Mouse (Mus musculus) splenic B cell, adult 2 months (primary cell): Measurements from ENCODE around the gene Zfp607b.

Experiments
- DNase-seq: peaks from one replicate; pipeline ENCODE4 v3.0.0-alpha.2; 2011; ENCODE audit warnings: low read depth, low spot score
- H3K27me3 ChIP-seq: 2 replicates; pipeline ENCODE4 v1.6.1; 2012; ENCODE audit warnings: mild to moderate bottlenecking, low read length, moderate library complexity, mixed read lengths; ENCODE audit not compliant: control insufficient read depth, poor library complexity, insufficient read depth, severe bottlenecking
- H3K36me3 ChIP-seq: 2 replicates; pipeline ENCODE4 v1.6.1; 2012; ENCODE audit warnings: mild to moderate bottlenecking, low read length, moderate library complexity, mixed read lengths; ENCODE audit not compliant: control insufficient read depth, poor library complexity, insufficient read depth, severe bottlenecking

Gene Zfp607b

GRCm38 (mm10) chr7:27688815-27689612, at the start of gene Zfp607b:
Gene Zfp607b (plus strand): TSS chr7:27689340.
- peak; percentile 97 for DNase-seq
- H3K36me3 ChIP-seq: no peaks in the 10 kb centered on the region
- H3K27me3 ChIP-seq: no peaks in the 10 kb centered on the region

DNA sequence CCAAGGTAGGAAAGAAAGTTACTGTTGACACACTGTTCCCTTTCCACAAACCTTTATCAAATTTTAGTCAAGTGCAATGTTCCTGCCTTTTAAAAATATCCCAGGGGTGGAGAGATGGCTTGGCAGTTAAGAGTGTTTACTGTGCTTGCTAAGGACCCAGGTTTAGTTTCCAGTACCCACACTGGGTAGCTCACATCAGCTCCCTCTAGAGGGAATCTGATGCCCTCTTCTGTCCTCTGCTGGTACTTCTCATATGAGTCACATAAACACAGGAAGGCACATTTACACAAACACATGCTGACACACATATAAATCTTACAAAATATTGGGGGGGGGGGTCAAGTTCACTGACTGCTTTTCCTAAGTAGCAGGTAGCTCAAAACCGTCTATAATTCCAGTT, 44.7 kb upstream of the Zfp607b start:
- peak; percentile 18 for DNase-seq
- Histone ChIP-seq H3K27me3 (no peaks in the 10 kb centered on the region), H3K36me3 (no peaks in the 10 kb centered on the region)

DNA sequence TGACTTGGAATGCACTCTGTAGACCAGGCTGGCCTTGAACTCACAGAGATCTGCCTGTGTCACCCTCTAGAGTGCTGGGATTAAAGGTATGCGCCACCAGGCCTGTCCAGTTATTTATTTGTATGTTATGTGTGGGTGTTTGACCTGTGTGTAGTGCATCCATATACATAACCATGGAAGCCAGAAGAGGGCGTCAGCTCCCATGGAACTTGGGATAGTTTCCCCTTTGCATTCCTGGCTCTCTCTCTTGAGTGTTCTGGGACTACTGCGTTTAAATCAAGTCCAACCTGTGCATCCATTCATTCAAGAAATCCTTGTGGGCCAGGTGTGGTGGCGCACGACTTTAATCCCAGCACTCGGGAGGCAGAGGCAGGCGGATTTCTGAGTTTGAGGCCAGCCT, 42.6 kb upstream of the Zfp607b start:
- DNase-seq: no peak
- Histone ChIP-seq H3K27me3 (no peaks in the 10 kb centered on the region), H3K36me3 (no peaks in the 10 kb centered on the region)

DNA sequence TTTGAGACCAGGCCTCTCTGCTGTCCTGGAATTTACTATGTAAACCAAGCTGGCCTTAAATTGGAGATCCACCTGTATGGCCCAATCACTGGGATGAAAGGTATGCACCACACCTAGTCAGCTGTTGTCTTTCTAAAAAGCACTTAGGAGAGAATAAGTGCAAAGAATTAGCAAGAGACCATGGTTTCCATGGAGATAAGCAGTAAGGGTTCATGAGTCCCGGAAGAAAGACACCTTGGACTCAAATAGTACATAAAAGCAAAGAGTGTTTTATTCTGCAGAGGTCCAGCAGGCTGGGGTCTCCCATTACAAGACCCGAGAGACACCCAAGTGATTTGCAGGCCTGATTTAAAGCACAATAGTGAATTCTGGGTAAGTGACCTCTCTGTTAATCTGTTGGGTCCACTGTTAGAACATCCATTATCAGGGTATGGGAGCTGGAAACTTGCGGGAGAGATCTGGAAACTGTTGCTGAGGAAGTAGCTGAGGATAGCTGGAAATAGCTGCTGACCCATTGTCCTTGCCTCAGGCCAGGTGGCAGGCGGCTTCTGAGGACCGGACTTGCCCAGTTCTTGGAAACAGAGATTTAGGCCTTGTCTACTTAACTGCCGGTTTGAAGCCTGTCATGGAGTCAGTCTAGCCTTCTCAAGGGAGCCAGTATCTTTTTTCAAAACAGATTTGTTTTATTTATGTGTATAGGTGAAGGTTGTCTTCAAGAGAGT, 41.7 kb upstream of the Zfp607b start:
- no peaks in the 10 kb centered on the region for H3K36me3 ChIP-seq
- no peak for DNase-seq

DNA sequence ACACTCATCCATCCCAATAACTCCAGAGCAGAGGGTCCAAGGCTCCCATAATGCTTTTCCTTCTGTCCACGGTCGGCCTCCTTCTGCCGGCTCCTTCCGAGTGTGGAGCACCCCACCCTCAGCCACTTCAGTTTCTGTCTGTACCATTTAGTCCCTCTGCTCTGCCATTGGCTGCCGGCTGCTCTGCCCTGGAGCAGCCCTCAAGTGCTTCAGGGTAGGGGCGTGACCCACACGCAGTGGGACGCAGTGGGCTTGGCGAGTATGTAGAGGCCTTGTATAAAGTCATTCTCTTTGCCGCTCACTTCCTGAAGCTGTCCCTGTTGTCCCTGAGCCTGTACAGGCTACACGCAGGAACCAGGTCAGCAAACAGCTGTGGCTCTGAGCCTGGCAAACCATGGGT, 39.4 kb upstream of the Zfp607b start:
- Histone ChIP-seq H3K27me3 (no peaks in the 10 kb centered on the region), H3K36me3 (no peaks in the 10 kb centered on the region)
- no peak for DNase-seq

More for the DNA sequence above, 41.7 kb upstream of the Zfp607b start:
- no peaks in the 10 kb centered on the region for H3K27me3 ChIP-seq

- peak; percentile 78 for DNase-seq
- H3K36me3 ChIP-seq: no peaks in the 10 kb centered on the region
These were observed 38.2 kb upstream of the Zfp607b start for GRCm38 (mm10) chr7:27650949-27651348.

DNA sequence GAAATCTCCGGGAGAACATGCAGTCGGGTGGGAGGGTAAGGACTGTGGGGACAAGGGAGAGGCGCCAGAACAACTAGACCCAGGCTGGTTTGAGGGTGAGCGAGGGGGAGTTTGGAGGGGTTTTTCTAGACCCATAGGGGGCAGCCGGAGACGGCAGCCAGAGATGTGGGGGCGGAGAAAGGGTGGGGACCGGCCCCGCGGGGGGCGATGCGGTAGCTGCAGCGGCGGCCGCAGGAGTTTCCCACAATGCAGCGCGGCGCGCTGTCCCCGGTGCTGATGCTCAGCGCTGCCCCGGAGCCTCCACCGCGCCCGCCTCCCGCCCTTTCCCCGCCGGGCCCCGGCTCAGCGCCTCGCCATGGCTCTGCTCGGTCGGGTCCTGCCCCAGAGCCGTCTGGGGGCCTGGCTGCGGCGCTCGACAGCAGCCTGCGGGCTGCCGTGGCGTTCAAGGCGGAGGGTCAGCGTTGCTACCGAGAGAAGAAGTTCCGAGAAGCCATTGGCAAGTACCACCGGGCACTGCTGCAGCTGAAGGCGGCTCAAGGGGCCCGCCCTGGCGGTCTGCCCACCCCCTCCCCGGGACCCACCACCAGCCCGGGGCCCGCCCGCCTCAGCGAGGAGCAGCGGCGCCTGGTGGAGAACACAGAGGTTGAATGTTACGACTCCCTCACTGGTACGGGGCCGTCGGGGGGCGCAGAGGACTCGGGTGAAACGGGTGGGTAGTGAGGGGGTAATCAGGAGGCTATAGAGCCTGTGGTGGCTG, 35.3 kb upstream of the Zfp607b start, which contains the start of gene Ttc9b:
Gene Ttc9b, plus strand, starts transcription at position 235 of the 757 bp plus-strand sequence.
- H3K36me3 ChIP-seq: no peaks in the 10 kb centered on the region
- DNase-seq: peak; percentile 61
- no peaks in the 10 kb centered on the region; the same call in none of the 2 replicates for H3K27me3 ChIP-seq

More at GRCm38 (mm10) chr7:27650949-27651348, 38.2 kb upstream of the Zfp607b start:
- H3K27me3 ChIP-seq: no peaks in the 10 kb centered on the region

- DNase-seq: peak; percentile 57
- no peaks in the 10 kb centered on the region; the same call in none of the 2 replicates for H3K27me3 ChIP-seq
- no peaks in the 10 kb centered on the region for H3K36me3 ChIP-seq
These were observed 34.4 kb upstream of the Zfp607b start for GRCm38 (mm10) chr7:27654607-27655276.

DNA sequence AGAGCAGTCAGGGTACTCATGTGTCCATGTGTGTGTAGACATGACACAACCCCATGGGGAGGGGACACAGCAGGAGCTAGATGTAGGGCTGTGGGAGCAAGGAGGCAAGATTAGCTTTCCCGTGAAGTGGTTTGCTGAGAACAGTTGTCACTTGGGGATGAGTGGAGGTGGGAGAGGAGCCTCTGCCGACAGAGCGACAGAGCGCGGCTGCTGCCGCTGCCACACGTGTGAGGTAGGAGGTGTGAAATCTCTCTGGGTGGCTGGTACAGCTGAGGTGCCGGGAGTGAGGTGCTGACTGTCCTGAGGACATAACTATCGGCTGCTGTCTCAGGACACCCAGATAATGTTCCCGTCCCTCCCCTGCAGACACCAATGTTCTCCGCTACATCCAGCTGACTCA, 33.6 kb upstream of the Zfp607b start:
- Histone ChIP-seq H3K36me3 (no peaks in the 10 kb centered on the region), H3K27me3 (no peaks in the 10 kb centered on the region; the same call in none of the 2 replicates)
- no peak for DNase-seq

- Histone ChIP-seq H3K27me3 (no peaks in the 10 kb centered on the region; the same call in none of the 2 replicates), H3K36me3 (no peaks in the 10 kb centered on the region; the same call in 1 of the 2 replicates)
- no peak for DNase-seq
These were observed 32.5 kb upstream of the Zfp607b start for GRCm38 (mm10) chr7:27656600-27656999.

GRCm38 (mm10) chr7:27657824-27658395, 31.2 kb upstream of the Zfp607b start:
- DNase-seq: no peak
- Histone ChIP-seq H3K36me3 (no peaks in the 10 kb centered on the region; the same call in 1 of the 2 replicates), H3K27me3 (no peaks in the 10 kb centered on the region; the same call in none of the 2 replicates)

- no peak for DNase-seq
- no peaks in the 10 kb centered on the region; the same call in 1 of the 2 replicates for H3K36me3 ChIP-seq
- no peaks in the 10 kb centered on the region; the same call in none of the 2 replicates for H3K27me3 ChIP-seq
These were observed 30.2 kb upstream of the Zfp607b start for GRCm38 (mm10) chr7:27658712-27659663.

- Histone ChIP-seq H3K36me3 (no peaks in the 10 kb centered on the region; the same call in 1 of the 2 replicates), H3K27me3 (no peaks in the 10 kb centered on the region)
- DNase-seq: no peak
These were observed 27.1 kb upstream of the Zfp607b start for GRCm38 (mm10) chr7:27662038-27662437.
